Mouse (Mus musculus) kidney, postnatal 0 days (tissue): ENCODE data around the gene Timm10. TPM values are rescaled to one million over a fixed set of nuclear protein-coding genes. Genes with fewer than 3 reads are reported as not detected.

ENCODE experiments used
- ATAC-seq: fragments of 200-750 bp; cut with Nextera tagmentation; replicated peaks from 2 replicates; pipeline ENCODE4 v1.8.0; 2017; ENCODE audit warnings: low read depth, moderate number of reproducible peaks, moderate TSS enrichment, moderate library complexity; ENCODE audit not compliant: low FRiP score
- DNase-seq: peaks from one replicate; pipeline ENCODE4 v3.0.0-alpha.2; 2016; ENCODE audit warnings: low spot score
- H3K27ac ChIP-seq: fragments of 300-500 bp; sonication (generic); 2 replicates; pipeline ENCODE4 v1.5.1; 2014; ENCODE audit warnings: mild to moderate bottlenecking
- H3K27me3 ChIP-seq: fragments of 300-500 bp; sonication (generic); 2 replicates; pipeline ENCODE4 v1.6.1; 2014; ENCODE audit warnings: low read length, mixed read lengths; ENCODE audit not compliant: insufficient read depth
- H3K36me3 ChIP-seq: fragments of 300-500 bp; sonication (generic); 2 replicates; pipeline ENCODE4 v1.6.1; 2014; ENCODE audit warnings: low read length, mixed read lengths; ENCODE audit not compliant: insufficient read depth
- H3K4me1 ChIP-seq: fragments of 300-500 bp; sonication (generic); replicated peaks from 2 replicates; pipeline ENCODE4 v1.6.1; 2014; ENCODE audit warnings: antibody characterized with exemption, low read length, mixed read lengths; ENCODE audit not compliant: insufficient read depth
- H3K4me2 ChIP-seq: fragments of 300-500 bp; sonication (generic); 2 replicates; pipeline ENCODE4 v1.6.1; 2014; ENCODE audit warnings: mild to moderate bottlenecking, low read length, moderate library complexity, mixed read lengths
- H3K4me3 ChIP-seq: fragments of 300-500 bp; sonication (generic); replicated peaks from 2 replicates; pipeline ENCODE4 v1.5.1; 2014; ENCODE audit warnings: low read depth, low read length
- H3K9ac ChIP-seq: fragments of 300-500 bp; sonication (generic); 2 replicates; pipeline ENCODE4 v1.6.1; 2014; ENCODE audit warnings: low read depth, low read length
- H3K9me3 ChIP-seq: fragments of 300-500 bp; sonication (generic); replicated peaks from 2 replicates; pipeline ENCODE4 v1.6.1; 2016; ENCODE audit warnings: low read length, inconsistent platforms, mixed read lengths
- CTCF ChIP-seq: IDR thresholded peaks from 2 replicates; pipeline ENCODE4 v1.5.1; 2016; ENCODE audit warnings: antibody characterized with exemption, low read depth, mild to moderate bottlenecking, moderate library complexity
- WGBS: fragments of 180-500 bp; shearing (Covaris S2); extraction: QIAGEN DNeasy Blood & Tissue Kit; methylation state at CpG from one replicate; pipeline ENCODE4 v1.1.7; 2014; 5-methylcytosine and 5-hydroxymethylcytosine counted together
- polyA plus RNA-seq: library from polyadenylated mRNA; unstranded; fragments of >200 nt; fragmentation: Nextera tagmentation; extraction: Ambion mirVana; gene quantifications from 2 replicates; pipeline ENCODE4 v1.2.1, GENCODE M21; 2015

Gene Timm10
- polyA plus RNA-seq, 1 experiment from 2014 or later, result 71.1 TPM

GRCm38 (mm10) chr2:84838993-84839980 lies 12.5 kb downstream of the Timm10 start:
- no peak; the same call in 1 of the 2 replicates for ATAC-seq
- under 1% methylated on average over 47 of the region's 47 CpGs for WGBS

GRCm38 (mm10) chr2:84840016-84840747 lies 13.4 kb downstream of the Timm10 start:
- peak; percentile 92 for DNase-seq
- peak overlapping the region; percentile 62 for H3K9ac ChIP-seq
- peak; percentile 87 for ATAC-seq
- H3K36me3 ChIP-seq, result no peaks in the 10 kb centered on the region
- H3K9me3 ChIP-seq, result no peaks in the 10 kb centered on the region
- TF ChIP-seq CTCF, result no peak
- H3K27me3 ChIP-seq, result peaks cover 6% of the 10 kb centered on the region; the same call in 1 of the 2 replicates
- peaks cover 14% of the 10 kb centered on the region; the same call in 1 of the 2 replicates for H3K4me1 ChIP-seq
- H3K27ac ChIP-seq, result peak overlapping the region; percentile 70
- peak overlapping the region; percentile 59 for H3K4me3 ChIP-seq
- peak overlapping the region; percentile 91 for H3K4me2 ChIP-seq
- under 1% methylated on average over 54 of the region's 54 CpGs for WGBS

More at GRCm38 (mm10) chr2:84838993-84839980, 12.5 kb downstream of the Timm10 start:
- H3K4me1 ChIP-seq, result peaks cover 14% of the 10 kb centered on the region; the same call in 1 of the 2 replicates
- peaks cover 6% of the 10 kb centered on the region; the same call in 1 of the 2 replicates for H3K27me3 ChIP-seq
- H3K4me3 ChIP-seq, result peak overlapping the region; percentile 59
- H3K36me3 ChIP-seq, result no peaks in the 10 kb centered on the region
- H3K4me2 ChIP-seq, result peak overlapping the region; percentile 91
- peak overlapping the region; percentile 70 for H3K27ac ChIP-seq
- DNase-seq, result peak; percentile 56
- H3K9ac ChIP-seq, result peak overlapping the region; percentile 62
- TF ChIP-seq CTCF, result no peak
- no peaks in the 10 kb centered on the region for H3K9me3 ChIP-seq

DNA sequence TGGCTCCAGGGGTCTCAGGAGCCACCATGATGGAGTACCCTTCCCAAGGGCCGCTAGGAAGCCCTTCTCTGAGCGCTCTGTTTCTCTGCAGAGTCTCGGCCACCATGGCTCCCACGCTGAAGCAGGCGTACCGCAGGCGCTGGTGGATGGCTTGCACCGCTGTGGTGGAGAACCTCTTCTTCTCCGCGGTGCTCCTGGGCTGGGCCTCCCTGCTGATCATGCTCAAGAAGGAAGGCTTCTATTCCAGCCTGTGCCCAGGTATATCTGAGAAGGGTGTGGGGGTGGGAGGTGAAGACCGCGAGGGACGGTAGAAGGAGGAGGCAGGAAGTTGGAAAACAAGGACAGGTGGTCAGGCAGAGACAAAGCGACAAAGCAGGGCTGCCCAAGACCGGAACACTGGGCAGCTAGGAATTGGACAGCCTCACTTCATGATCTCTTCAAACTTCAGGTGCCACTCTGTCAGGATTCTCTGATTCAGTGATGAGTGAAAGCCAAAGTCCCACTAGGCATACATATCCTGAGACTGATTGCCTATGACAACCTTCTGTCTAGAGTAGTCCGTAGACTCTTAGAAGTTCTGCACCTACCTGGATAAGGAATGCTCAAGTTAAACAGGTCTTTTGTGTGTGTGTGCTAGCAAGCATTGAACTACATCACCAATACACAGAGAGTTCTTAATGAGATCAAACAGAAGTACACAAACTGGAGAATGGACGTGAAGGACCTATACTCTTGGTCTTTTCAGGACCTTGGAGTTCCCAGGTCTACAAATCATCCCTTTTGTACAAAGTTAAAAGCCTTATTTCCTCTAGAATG lies 14.2 kb downstream of the Timm10 start:
- Histone ChIP-seq H3K4me2 (peak overlapping the region; percentile 91), H3K4me3 (peak overlapping the region; percentile 59), H3K27me3 (peaks cover 6% of the 10 kb centered on the region; the same call in 1 of the 2 replicates), H3K27ac (peak overlapping the region; percentile 70; the same call in 1 of the 2 replicates), H3K4me1 (peaks cover 14% of the 10 kb centered on the region; the same call in 1 of the 2 replicates), H3K9me3 (no peaks in the 10 kb centered on the region), H3K9ac (peak overlapping the region; percentile 62), H3K36me3 (no peaks in the 10 kb centered on the region)
- ATAC-seq (peak; percentile 18; the same call in 1 of the 2 replicates), DNase-seq (peak; percentile 12)
- TF ChIP-seq CTCF, result no peak
- 6% methylated on average over 17 of the region's 17 CpGs for WGBS

- Histone ChIP-seq H3K9ac (no peak overlapping the region), H3K4me1 (peaks cover 14% of the 10 kb centered on the region; the same call in 1 of the 2 replicates), H3K36me3 (no peaks in the 10 kb centered on the region), H3K9me3 (no peaks in the 10 kb centered on the region), H3K4me2 (0 out of 2 replicates have a peak overlapping the region, but pooled peaks have one; percentile 91), H3K27me3 (peaks cover 6% of the 10 kb centered on the region; the same call in 1 of the 2 replicates), H3K4me3 (no peak overlapping the region), H3K27ac (no peak overlapping the region)
- no peak for ATAC-seq
- no peak for DNase-seq
- TF ChIP-seq CTCF, result no peak
These were observed 15.1 kb downstream of the Timm10 start for GRCm38 (mm10) chr2:84841905-84842304.

DNA sequence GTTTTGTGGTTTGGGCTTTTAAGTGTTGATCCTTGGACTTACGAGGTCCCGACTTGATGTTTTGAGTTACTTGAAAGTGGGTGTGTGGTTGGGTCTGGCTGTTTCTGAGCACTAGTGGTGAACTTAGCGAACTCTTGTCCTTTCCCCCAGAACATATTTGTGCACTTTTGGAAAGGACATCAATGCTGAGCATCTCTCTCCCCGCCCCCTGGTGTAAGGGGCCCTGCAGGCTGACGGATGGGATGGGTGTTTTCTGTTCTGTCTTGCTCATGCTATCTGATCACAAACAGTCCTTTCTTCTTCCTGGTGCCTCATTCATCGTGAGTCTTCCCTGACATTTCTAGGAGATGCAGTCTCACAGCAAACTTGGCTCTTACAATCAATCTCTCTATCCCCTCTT lies 16.9 kb downstream of the Timm10 start:
- no peak for DNase-seq
- TF ChIP-seq CTCF, result no peak
- ATAC-seq, result no peak
- Histone ChIP-seq H3K36me3 (no peaks in the 10 kb centered on the region), H3K9me3 (no peaks in the 10 kb centered on the region), H3K9ac (no peak overlapping the region), H3K27ac (no peak overlapping the region), H3K4me2 (no peak overlapping the region), H3K4me3 (no peak overlapping the region), H3K4me1 (peaks cover 14% of the 10 kb centered on the region; the same call in 1 of the 2 replicates), H3K27me3 (peaks cover 6% of the 10 kb centered on the region; the same call in 1 of the 2 replicates)
- 75% methylated on average over 6 of the region's 6 CpGs for WGBS
